Mouse (Mus musculus) CH12.LX (cell line): ENCODE results near the gene Slc7a11. TPM values are rescaled to one million over a fixed set of nuclear protein-coding genes. Genes with fewer than 3 reads are reported as not detected.

Experiments
- DNase-seq: peaks from one replicate; pipeline ENCODE4 v3.0.0-alpha.2; 2013; ENCODE audit errors: extremely low read depth
- H3K27ac ChIP-seq: 2 replicates; pipeline ENCODE4 v1.5.1; 2012; ENCODE audit warnings: low read depth, mild to moderate bottlenecking, control low read depth, moderate library complexity; ENCODE audit not compliant: insufficient read depth
- H3K27me3 ChIP-seq: replicated peaks from 2 replicates; pipeline ENCODE3; 2012; ENCODE audit warnings: inconsistent platforms
- H3K36me3 ChIP-seq, 2 experiments: replicated peaks in 1 of 2; 2 replicates each; pipeline versions ENCODE3 to v1.6.1; 2012; ENCODE audit warnings: inconsistent platforms in 1 of 2, low read length in 1 of 2, mild to moderate bottlenecking in 1 of 2, mixed read lengths in 1 of 2, moderate library complexity in 1 of 2; ENCODE audit not compliant: control insufficient read depth in 1 of 2, insufficient read depth in 1 of 2
- H3K4me1 ChIP-seq, 2 experiments: 2 replicates each; pipeline ENCODE4 v1.6.1; 2012; ENCODE audit warnings: inconsistent platforms in 1 of 2, moderate library complexity in 1 of 2; ENCODE audit not compliant: insufficient read depth in 2 of 2, control insufficient read depth in 1 of 2
- H3K4me2 ChIP-seq: 2 replicates; pipeline ENCODE4 v1.6.1; 2012; ENCODE audit warnings: low read depth, mild to moderate bottlenecking, control low read depth; ENCODE audit not compliant: poor library complexity, insufficient read depth, severe bottlenecking
- H3K4me3 ChIP-seq, 3 experiments: fragments of 150-350 bp in 1 of 3; sonication (generic) in 1 of 3; replicated peaks in 1 of 3; 2 replicates each; pipeline versions ENCODE3 to v1.5.1; 2011 to 2012; ENCODE audit warnings: low read depth in 2 of 3, low read length in 2 of 3, mild to moderate bottlenecking in 2 of 3, moderate library complexity in 2 of 3, control low read depth in 1 of 3, improper control_type of control experiment in 1 of 3, inconsistent platforms in 1 of 3, mixed read lengths in 1 of 3; ENCODE audit not compliant: poor library complexity in 1 of 3
- H3K79me2 ChIP-seq: replicated peaks from 2 replicates; pipeline ENCODE4 v1.6.1; 2012; ENCODE audit warnings: mild to moderate bottlenecking, moderate library complexity; ENCODE audit not compliant: control insufficient read depth, poor library complexity, insufficient read depth, severe bottlenecking; ENCODE audit errors: extremely low read depth
- H3K9ac ChIP-seq: 2 replicates; pipeline ENCODE4 v1.6.1; 2012; ENCODE audit warnings: low read depth, mild to moderate bottlenecking, control low read depth, moderate library complexity; ENCODE audit not compliant: insufficient read depth
- H3K9me3 ChIP-seq: replicated peaks from 2 replicates; pipeline ENCODE3; 2012; ENCODE audit warnings: low read length, inconsistent platforms, mixed read lengths
- BHLHE40 ChIP-seq: IDR thresholded peaks from 2 replicates; pipeline ENCODE4 v1.6.1; 2011; ENCODE audit warnings: mild to moderate bottlenecking, low read depth, low read length, improper control_type of control experiment
- CHD1 ChIP-seq: IDR thresholded peaks from 2 replicates; pipeline ENCODE4 v1.6.1; 2012; ENCODE audit warnings: low read depth, low read length, improper control_type of control experiment, inconsistent platforms
- CHD2 ChIP-seq: IDR thresholded peaks from 2 replicates; pipeline ENCODE4 v1.6.1; 2011; ENCODE audit warnings: low read length, improper control_type of control experiment
- CTCF ChIP-seq, 2 experiments: IDR thresholded peaks in 1 of 2; conservative IDR thresholded peaks in 1 of 2; 2 replicates each; pipeline ENCODE4 v1.5.1; 2011 to 2012; ENCODE audit warnings: low read depth in 2 of 2, low read length in 2 of 2, improper control_type of control experiment in 1 of 2, inconsistent platforms in 1 of 2, mild to moderate bottlenecking in 1 of 2, moderate library complexity in 1 of 2
- ELF1 ChIP-seq: IDR thresholded peaks from 2 replicates; pipeline ENCODE4 v1.6.1; 2014; ENCODE audit warnings: low read depth, mild to moderate bottlenecking, inconsistent platforms, low read length, improper control_type of control experiment
- EP300 ChIP-seq: IDR thresholded peaks from 2 replicates; pipeline ENCODE4 v1.6.1; 2011; ENCODE audit warnings: low read length, improper control_type of control experiment
- ETS1 ChIP-seq: conservative IDR thresholded peaks from 2 replicates; pipeline ENCODE4 v1.6.1; 2012; ENCODE audit warnings: low read depth, mild to moderate bottlenecking, inconsistent platforms, low read length, improper control_type of control experiment, moderate library complexity
- HCFC1 ChIP-seq: IDR thresholded peaks from 2 replicates; pipeline ENCODE4 v1.6.1; 2012; ENCODE audit warnings: low read depth, mild to moderate bottlenecking, inconsistent platforms, low read length, improper control_type of control experiment
- JUN ChIP-seq: IDR thresholded peaks from 2 replicates; pipeline ENCODE4 v1.6.1; 2011; ENCODE audit warnings: low read depth, mild to moderate bottlenecking, low read length, improper control_type of control experiment, moderate library complexity; ENCODE audit not compliant: insufficient read depth
- JUND ChIP-seq: conservative IDR thresholded peaks from 2 replicates; pipeline ENCODE4 v1.6.1; 2011; ENCODE audit warnings: low read depth, low read length, improper control_type of control experiment
- MAFK ChIP-seq: IDR thresholded peaks from 2 replicates; pipeline ENCODE4 v1.6.1; 2011; ENCODE audit warnings: low read length, improper control_type of control experiment; ENCODE audit not compliant: insufficient replicate concordance
- MAX ChIP-seq: IDR thresholded peaks from 2 replicates; pipeline ENCODE4 v1.6.1; 2011; ENCODE audit warnings: low read length, improper control_type of control experiment
- MEF2A ChIP-seq: IDR thresholded peaks from 2 replicates; pipeline ENCODE4 v1.6.1; 2014; ENCODE audit warnings: low read depth, mild to moderate bottlenecking, inconsistent platforms, low read length, improper control_type of control experiment, borderline replicate concordance
- MXI1 ChIP-seq: IDR thresholded peaks from 2 replicates; pipeline ENCODE4 v1.6.1; 2011; ENCODE audit warnings: mild to moderate bottlenecking, low read depth, low read length, improper control_type of control experiment
- MYC ChIP-seq: IDR thresholded peaks from 2 replicates; pipeline ENCODE4 v1.6.1; 2011; ENCODE audit warnings: low read depth, mild to moderate bottlenecking, improper control_type of control experiment, low read length
- NRF1 ChIP-seq: IDR thresholded peaks from 2 replicates; pipeline ENCODE4 v1.6.1; 2014; ENCODE audit warnings: low read depth, mild to moderate bottlenecking, inconsistent platforms, low read length, improper control_type of control experiment, moderate library complexity
- POLR2A ChIP-seq: IDR thresholded peaks from 2 replicates; pipeline ENCODE4 v1.6.1; 2011; ENCODE audit warnings: low read depth, mild to moderate bottlenecking, improper control_type of control experiment, low read length
- POLR2AphosphoS2 ChIP-seq: IDR thresholded peaks from 2 replicates; pipeline ENCODE4 v1.6.1; 2011; ENCODE audit warnings: low read depth, low read length, improper control_type of control experiment
- RAD21 ChIP-seq: IDR thresholded peaks from 2 replicates; pipeline ENCODE4 v1.6.1; 2011; ENCODE audit warnings: low read depth, mild to moderate bottlenecking, low read length, improper control_type of control experiment, moderate library complexity
- RCOR1 ChIP-seq: conservative IDR thresholded peaks from 2 replicates; pipeline ENCODE4 v1.6.1; 2012; ENCODE audit warnings: low read depth, mild to moderate bottlenecking, inconsistent platforms, low read length, improper control_type of control experiment
- SIN3A ChIP-seq: IDR thresholded peaks from 2 replicates; pipeline ENCODE4 v1.6.1; 2012; ENCODE audit warnings: low read length, improper control_type of control experiment, inconsistent platforms
- SMC3 ChIP-seq: IDR thresholded peaks from 2 replicates; pipeline ENCODE4 v1.6.1; 2011; ENCODE audit warnings: low read depth, low read length, improper control_type of control experiment
- TCF12 ChIP-seq: IDR thresholded peaks from 2 replicates; pipeline ENCODE4 v1.6.1; 2014; ENCODE audit warnings: low read depth, mild to moderate bottlenecking, inconsistent platforms, low read length, improper control_type of control experiment
- USF1 ChIP-seq: IDR thresholded peaks from 2 replicates; pipeline ENCODE4 v1.6.1; 2014; ENCODE audit warnings: low read depth, mild to moderate bottlenecking, inconsistent platforms, low read length, improper control_type of control experiment
- USF2 ChIP-seq: conservative IDR thresholded peaks from 2 replicates; pipeline ENCODE4 v1.6.1; 2011; ENCODE audit warnings: low read depth, low read length, improper control_type of control experiment
- ZKSCAN1 ChIP-seq: IDR thresholded peaks from 2 replicates; pipeline ENCODE4 v1.6.1; 2012; ENCODE audit warnings: low read depth, inconsistent platforms, low read length, improper control_type of control experiment, borderline replicate concordance
- ZMIZ1 ChIP-seq: IDR thresholded peaks from 2 replicates; pipeline ENCODE4 v1.6.1; 2012; ENCODE audit warnings: low read depth, mild to moderate bottlenecking, inconsistent platforms, low read length, improper control_type of control experiment
- dilution Hi-C: fragments of 300-500 bp; cut with MboI; formaldehyde crosslinking; loops from 2 replicates; pipeline ENCODE4 v1.14.3; 2020; ENCODE audit warnings: low sequenced_read_pairs; ENCODE audit not compliant: extremely low pct_unique_long_range_greater_than_20kb, extremely low pct_ligation_motif_present
- in situ Hi-C: fragments of 300-500 bp; cut with MboI; formaldehyde crosslinking; loops from 3 replicates; pipeline ENCODE4 v1.14.3; 2019; ENCODE audit warnings: low sequenced_read_pairs, low pct_ligation_motif_present, low pct_unique_long_range_greater_than_20kb, mixed read lengths
- polyA plus RNA-seq: library from polyadenylated mRNA; unstranded; fragments of >175 nt; gene quantifications from 2 replicates; pipeline ENCODE4 v1.2.1, GENCODE M21; 2012; ENCODE audit warnings: low read depth; ENCODE audit not compliant: insufficient read length
- total RNA-seq, 2 experiments: library from RNA; depleted of rRNA; stranded (reverse); fragments of 300-350 nt in 1 of 2; fragments of >200 nt in 1 of 2; gene quantifications; 2 replicates each; pipeline ENCODE4 v1.2.3; 2012 to 2014

The Slc7a11 gene
- total and polyA plus RNA-seq, 3 experiments: 0.13 to 0.37 TPM; not detected in 1

- H3K9ac ChIP-seq: no peak overlapping the region
- H3K79me2 ChIP-seq: no peaks in the 10 kb centered on the region
- no peak overlapping the region for H3K4me2 ChIP-seq
- dilution Hi-C loops: no loop called here
- in situ Hi-C loops: no loop called here
- no peak overlapping the region for H3K27ac ChIP-seq
- DNase-seq: no peak
- peak; percentile 1 for TF ChIP-seq RAD21
- peak in 1 of 2 experiments; percentile 6; a peak in 1 of 4 replicates for TF ChIP-seq CTCF (conservative IDR thresholded peaks at IDR 0.05 in 1 of 2, IDR thresholded peaks at IDR 0.05 in 1 of 2; ENCODE audit: low read depth in 2 of 2, low read length in 2 of 2)
- no peak for TF ChIP-seq MAX
- no peak overlapping the region for H3K4me3 ChIP-seq
- H3K9me3 ChIP-seq: peaks cover 42% of the 10 kb centered on the region
- no peaks in the 10 kb centered on the region for H3K36me3 ChIP-seq
- H3K27me3 ChIP-seq: no peaks in the 10 kb centered on the region
- no peaks in the 10 kb centered on the region for H3K4me1 ChIP-seq
These were observed 322.4 kb downstream of the Slc7a11 start for GRCm38 (mm10) chr3:50121001-50121400.

DNA sequence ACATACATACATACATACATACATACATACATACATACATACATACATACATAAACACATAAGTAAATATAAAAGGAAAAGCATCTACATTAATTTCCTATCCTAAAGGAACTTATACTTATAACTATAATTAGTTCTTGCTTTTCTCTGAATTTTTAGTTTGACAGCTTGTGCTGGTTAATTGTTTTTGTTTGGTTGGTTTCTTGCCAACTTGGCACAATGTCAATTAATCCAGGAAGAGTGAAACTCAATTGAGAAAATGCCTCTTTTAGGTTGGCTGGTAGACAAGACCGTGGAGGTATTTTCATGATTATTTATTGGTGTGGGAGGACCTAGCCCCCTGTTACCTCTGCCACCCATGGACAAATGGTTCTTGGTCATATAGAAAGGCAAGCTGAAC lies 327.1 kb downstream of the Slc7a11 start:
- no peak overlapping the region for H3K4me2 ChIP-seq
- no peak for DNase-seq
- no peaks in the 10 kb centered on the region for H3K36me3 ChIP-seq
- H3K79me2 ChIP-seq: no peaks in the 10 kb centered on the region
- no peak overlapping the region for H3K9ac ChIP-seq
- no peak overlapping the region for H3K27ac ChIP-seq
- TF ChIP-seq USF2: no peak
- TF ChIP-seq POLR2A: no peak
- no peak for TF ChIP-seq BHLHE40
- no peak for TF ChIP-seq ELF1
- TF ChIP-seq NRF1: no peak
- no peak for TF ChIP-seq MXI1
- no peak for TF ChIP-seq ETS1
- TF ChIP-seq SIN3A: no peak
- TF ChIP-seq SMC3: no peak
- TF ChIP-seq USF1: no peak
- TF ChIP-seq TCF12: no peak
- no peak for TF ChIP-seq EP300
- no peak for TF ChIP-seq RAD21
- no peak for TF ChIP-seq HCFC1
- no peak for TF ChIP-seq MYC
- dilution Hi-C loops (no loop called here), in situ Hi-C loops (no loop called here)
- no peak overlapping the region for H3K4me3 ChIP-seq
- no peaks in the 10 kb centered on the region for H3K4me1 ChIP-seq
- no peaks in the 10 kb centered on the region for H3K27me3 ChIP-seq
- peaks cover 40% of the 10 kb centered on the region for H3K9me3 ChIP-seq

- in situ Hi-C loops: no loop called here
These were observed 337.9 kb downstream of the Slc7a11 start for GRCm38 (mm10) chr3:50105509-50105908.

More at GRCm38 (mm10) chr3:50105509-50105908, 337.9 kb downstream of the Slc7a11 start:
- dilution Hi-C loops: no loop called here
- TF ChIP-seq EP300 (no peak), CHD2 (no peak), RCOR1 (no peak), ETS1 (no peak), ZKSCAN1 (no peak), MXI1 (no peak), CHD1 (no peak), JUN (no peak), POLR2AphosphoS2 (no peak), ZMIZ1 (no peak), CTCF (conservative IDR thresholded peaks at IDR 0.05 in 1 of 2, IDR thresholded peaks at IDR 0.05 in 1 of 2; ENCODE audit: low read depth in 2 of 2, low read length in 2 of 2) (no peak), MAX (no peak), JUND (no peak), SMC3 (no peak), MEF2A (no peak), MAFK (no peak), SIN3A (no peak), RAD21 (no peak)
- H3K9me3 ChIP-seq: peaks cover 22% of the 10 kb centered on the region
- H3K4me3 ChIP-seq: no peak overlapping the region
- no peak for DNase-seq
- H3K4me1 ChIP-seq: no peaks in the 10 kb centered on the region
- H3K9ac ChIP-seq: no peak overlapping the region
- no peaks in the 10 kb centered on the region for H3K27me3 ChIP-seq
- H3K36me3 ChIP-seq: no peaks in the 10 kb centered on the region
- no peak overlapping the region for H3K4me2 ChIP-seq
- no peaks in the 10 kb centered on the region for H3K79me2 ChIP-seq
- no peak overlapping the region for H3K27ac ChIP-seq
